Mouse (Mus musculus) CH12.LX (cell line): Measurements from ENCODE around the gene Rps6ka5. TPM values are rescaled to one million over a fixed set of nuclear protein-coding genes. Genes with fewer than 3 reads are reported as not detected.

Experiments
- DNase-seq: peaks from one replicate; pipeline ENCODE4 v3.0.0-alpha.2; 2013; ENCODE audit errors: extremely low read depth
- H3K27ac ChIP-seq: 2 replicates; pipeline ENCODE4 v1.5.1; 2012; ENCODE audit warnings: low read depth, mild to moderate bottlenecking, control low read depth, moderate library complexity; ENCODE audit not compliant: insufficient read depth
- H3K27me3 ChIP-seq: replicated peaks from 2 replicates; pipeline ENCODE3; 2012; ENCODE audit warnings: inconsistent platforms
- H3K36me3 ChIP-seq, 2 experiments: replicated peaks in 1 of 2; 2 replicates each; pipeline versions ENCODE3 to v1.6.1; 2012; ENCODE audit warnings: inconsistent platforms in 1 of 2, low read length in 1 of 2, mild to moderate bottlenecking in 1 of 2, mixed read lengths in 1 of 2, moderate library complexity in 1 of 2; ENCODE audit not compliant: control insufficient read depth in 1 of 2, insufficient read depth in 1 of 2
- H3K4me1 ChIP-seq, 2 experiments: 2 replicates each; pipeline ENCODE4 v1.6.1; 2012; ENCODE audit warnings: inconsistent platforms in 1 of 2, moderate library complexity in 1 of 2; ENCODE audit not compliant: insufficient read depth in 2 of 2, control insufficient read depth in 1 of 2
- H3K4me2 ChIP-seq: 2 replicates; pipeline ENCODE4 v1.6.1; 2012; ENCODE audit warnings: low read depth, mild to moderate bottlenecking, control low read depth; ENCODE audit not compliant: poor library complexity, insufficient read depth, severe bottlenecking
- H3K4me3 ChIP-seq, 3 experiments: fragments of 150-350 bp in 1 of 3; sonication (generic) in 1 of 3; replicated peaks in 1 of 3; 2 replicates each; pipeline versions ENCODE3 to v1.5.1; 2011 to 2012; ENCODE audit warnings: low read depth in 2 of 3, low read length in 2 of 3, mild to moderate bottlenecking in 2 of 3, moderate library complexity in 2 of 3, control low read depth in 1 of 3, improper control_type of control experiment in 1 of 3, inconsistent platforms in 1 of 3, mixed read lengths in 1 of 3; ENCODE audit not compliant: poor library complexity in 1 of 3
- H3K79me2 ChIP-seq: replicated peaks from 2 replicates; pipeline ENCODE4 v1.6.1; 2012; ENCODE audit warnings: mild to moderate bottlenecking, moderate library complexity; ENCODE audit not compliant: control insufficient read depth, poor library complexity, insufficient read depth, severe bottlenecking; ENCODE audit errors: extremely low read depth
- H3K9ac ChIP-seq: 2 replicates; pipeline ENCODE4 v1.6.1; 2012; ENCODE audit warnings: low read depth, mild to moderate bottlenecking, control low read depth, moderate library complexity; ENCODE audit not compliant: insufficient read depth
- H3K9me3 ChIP-seq: replicated peaks from 2 replicates; pipeline ENCODE3; 2012; ENCODE audit warnings: low read length, inconsistent platforms, mixed read lengths
- BHLHE40 ChIP-seq: IDR thresholded peaks from 2 replicates; pipeline ENCODE4 v1.6.1; 2011; ENCODE audit warnings: mild to moderate bottlenecking, low read depth, low read length, improper control_type of control experiment
- CHD2 ChIP-seq: IDR thresholded peaks from 2 replicates; pipeline ENCODE4 v1.6.1; 2011; ENCODE audit warnings: low read length, improper control_type of control experiment
- CTCF ChIP-seq, 2 experiments: IDR thresholded peaks in 1 of 2; conservative IDR thresholded peaks in 1 of 2; 2 replicates each; pipeline ENCODE4 v1.5.1; 2011 to 2012; ENCODE audit warnings: low read depth in 2 of 2, low read length in 2 of 2, improper control_type of control experiment in 1 of 2, inconsistent platforms in 1 of 2, mild to moderate bottlenecking in 1 of 2, moderate library complexity in 1 of 2
- ELF1 ChIP-seq: IDR thresholded peaks from 2 replicates; pipeline ENCODE4 v1.6.1; 2014; ENCODE audit warnings: low read depth, mild to moderate bottlenecking, inconsistent platforms, low read length, improper control_type of control experiment
- EP300 ChIP-seq: IDR thresholded peaks from 2 replicates; pipeline ENCODE4 v1.6.1; 2011; ENCODE audit warnings: low read length, improper control_type of control experiment
- GABPA ChIP-seq: IDR thresholded peaks from 2 replicates; pipeline ENCODE4 v1.6.1; 2012; ENCODE audit warnings: low read depth, low read length, improper control_type of control experiment, inconsistent platforms; ENCODE audit not compliant: insufficient replicate concordance
- HCFC1 ChIP-seq: IDR thresholded peaks from 2 replicates; pipeline ENCODE4 v1.6.1; 2012; ENCODE audit warnings: low read depth, mild to moderate bottlenecking, inconsistent platforms, low read length, improper control_type of control experiment
- IRF4 ChIP-seq: IDR thresholded peaks from 2 replicates; pipeline ENCODE4 v1.6.1; 2014; ENCODE audit warnings: low read depth, mild to moderate bottlenecking, inconsistent platforms, low read length, improper control_type of control experiment
- JUN ChIP-seq: IDR thresholded peaks from 2 replicates; pipeline ENCODE4 v1.6.1; 2011; ENCODE audit warnings: low read depth, mild to moderate bottlenecking, low read length, improper control_type of control experiment, moderate library complexity; ENCODE audit not compliant: insufficient read depth
- KAT2A ChIP-seq: IDR thresholded peaks from 2 replicates; pipeline ENCODE4 v1.6.1; 2012; ENCODE audit warnings: low read length, improper control_type of control experiment, inconsistent platforms; ENCODE audit not compliant: insufficient replicate concordance
- MAFK ChIP-seq: IDR thresholded peaks from 2 replicates; pipeline ENCODE4 v1.6.1; 2011; ENCODE audit warnings: low read length, improper control_type of control experiment; ENCODE audit not compliant: insufficient replicate concordance
- MAX ChIP-seq: IDR thresholded peaks from 2 replicates; pipeline ENCODE4 v1.6.1; 2011; ENCODE audit warnings: low read length, improper control_type of control experiment
- MAZ ChIP-seq: IDR thresholded peaks from 2 replicates; pipeline ENCODE4 v1.6.1; 2012; ENCODE audit warnings: low read depth, mild to moderate bottlenecking, inconsistent platforms, low read length, improper control_type of control experiment, moderate library complexity
- MEF2A ChIP-seq: IDR thresholded peaks from 2 replicates; pipeline ENCODE4 v1.6.1; 2014; ENCODE audit warnings: low read depth, mild to moderate bottlenecking, inconsistent platforms, low read length, improper control_type of control experiment, borderline replicate concordance
- MYC ChIP-seq: IDR thresholded peaks from 2 replicates; pipeline ENCODE4 v1.6.1; 2011; ENCODE audit warnings: low read depth, mild to moderate bottlenecking, improper control_type of control experiment, low read length
- NRF1 ChIP-seq: IDR thresholded peaks from 2 replicates; pipeline ENCODE4 v1.6.1; 2014; ENCODE audit warnings: low read depth, mild to moderate bottlenecking, inconsistent platforms, low read length, improper control_type of control experiment, moderate library complexity
- POLR2A ChIP-seq: IDR thresholded peaks from 2 replicates; pipeline ENCODE4 v1.6.1; 2011; ENCODE audit warnings: low read depth, mild to moderate bottlenecking, improper control_type of control experiment, low read length
- POLR2AphosphoS2 ChIP-seq: IDR thresholded peaks from 2 replicates; pipeline ENCODE4 v1.6.1; 2011; ENCODE audit warnings: low read depth, low read length, improper control_type of control experiment
- RAD21 ChIP-seq: IDR thresholded peaks from 2 replicates; pipeline ENCODE4 v1.6.1; 2011; ENCODE audit warnings: low read depth, mild to moderate bottlenecking, low read length, improper control_type of control experiment, moderate library complexity
- RCOR1 ChIP-seq: conservative IDR thresholded peaks from 2 replicates; pipeline ENCODE4 v1.6.1; 2012; ENCODE audit warnings: low read depth, mild to moderate bottlenecking, inconsistent platforms, low read length, improper control_type of control experiment
- SIN3A ChIP-seq: IDR thresholded peaks from 2 replicates; pipeline ENCODE4 v1.6.1; 2012; ENCODE audit warnings: low read length, improper control_type of control experiment, inconsistent platforms
- SMC3 ChIP-seq: IDR thresholded peaks from 2 replicates; pipeline ENCODE4 v1.6.1; 2011; ENCODE audit warnings: low read depth, low read length, improper control_type of control experiment
- TBP ChIP-seq: conservative IDR thresholded peaks from 2 replicates; pipeline ENCODE4 v1.6.1; 2011; ENCODE audit warnings: low read depth, low read length, improper control_type of control experiment
- TCF12 ChIP-seq: IDR thresholded peaks from 2 replicates; pipeline ENCODE4 v1.6.1; 2014; ENCODE audit warnings: low read depth, mild to moderate bottlenecking, inconsistent platforms, low read length, improper control_type of control experiment
- UBTF ChIP-seq: IDR thresholded peaks from 2 replicates; pipeline ENCODE4 v1.6.1; 2012; ENCODE audit warnings: low read depth, mild to moderate bottlenecking, inconsistent platforms, low read length, improper control_type of control experiment, moderate library complexity
- USF1 ChIP-seq: IDR thresholded peaks from 2 replicates; pipeline ENCODE4 v1.6.1; 2014; ENCODE audit warnings: low read depth, mild to moderate bottlenecking, inconsistent platforms, low read length, improper control_type of control experiment
- USF2 ChIP-seq: conservative IDR thresholded peaks from 2 replicates; pipeline ENCODE4 v1.6.1; 2011; ENCODE audit warnings: low read depth, low read length, improper control_type of control experiment
- ZKSCAN1 ChIP-seq: IDR thresholded peaks from 2 replicates; pipeline ENCODE4 v1.6.1; 2012; ENCODE audit warnings: low read depth, inconsistent platforms, low read length, improper control_type of control experiment, borderline replicate concordance
- ZNF384 ChIP-seq: IDR thresholded peaks from 2 replicates; pipeline ENCODE4 v1.6.1; 2012; ENCODE audit warnings: low read depth, low read length, improper control_type of control experiment, inconsistent platforms
- dilution Hi-C: fragments of 300-500 bp; cut with MboI; formaldehyde crosslinking; loops from 2 replicates; pipeline ENCODE4 v1.14.3; 2020; ENCODE audit warnings: low sequenced_read_pairs; ENCODE audit not compliant: extremely low pct_unique_long_range_greater_than_20kb, extremely low pct_ligation_motif_present
- in situ Hi-C: fragments of 300-500 bp; cut with MboI; formaldehyde crosslinking; loops from 3 replicates; pipeline ENCODE4 v1.14.3; 2019; ENCODE audit warnings: low sequenced_read_pairs, low pct_ligation_motif_present, low pct_unique_long_range_greater_than_20kb, mixed read lengths
- polyA plus RNA-seq: library from polyadenylated mRNA; unstranded; fragments of >175 nt; gene quantifications from 2 replicates; pipeline ENCODE4 v1.2.1, GENCODE M21; 2012; ENCODE audit warnings: low read depth; ENCODE audit not compliant: insufficient read length
- total RNA-seq, 2 experiments: library from RNA; depleted of rRNA; stranded (reverse); fragments of 300-350 nt in 1 of 2; fragments of >200 nt in 1 of 2; gene quantifications; 2 replicates each; pipeline ENCODE4 v1.2.3; 2012 to 2014

Gene Rps6ka5
- total and polyA plus RNA-seq, 3 experiments, result 2.9 to 6.2 (median 4.8) TPM

DNA sequence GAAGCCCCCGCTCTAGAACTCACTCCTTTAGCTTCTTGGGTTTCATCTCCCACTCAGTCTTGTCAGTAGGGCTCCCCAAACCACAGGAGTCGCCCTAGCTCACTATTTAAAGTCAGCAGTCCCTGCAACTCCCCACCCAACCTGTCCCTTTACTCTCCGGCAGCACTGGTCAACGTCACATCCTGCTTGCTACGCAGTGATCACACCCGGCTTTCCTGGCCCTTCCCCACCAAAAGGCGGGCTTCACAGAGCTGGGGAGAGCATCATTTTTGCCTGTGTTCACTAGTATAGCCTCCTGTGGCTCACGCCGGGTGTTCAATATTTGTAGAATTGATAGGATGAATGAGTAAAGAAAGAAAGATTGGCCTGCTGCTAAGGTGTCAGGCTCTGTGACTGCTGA lies 209.4 kb downstream of the Rps6ka5 start:
- Histone ChIP-seq H3K79me2 (peaks cover 2% of the 10 kb centered on the region; the same call in 1 of the 2 replicates), H3K4me3 (no peak overlapping the region), H3K9me3 (no peaks in the 10 kb centered on the region), H3K27me3 (no peaks in the 10 kb centered on the region), H3K4me1 (peaks cover 11 to 22% of the 10 kb centered on the region in 2 experiments), H3K9ac (no peak overlapping the region), H3K4me2 (no peak overlapping the region), H3K27ac (no peak overlapping the region), H3K36me3 (peaks cover 0 to 42% of the 10 kb centered on the region in 2 experiments)
- dilution Hi-C loops (no loop called here), in situ Hi-C loops (no loop called here)
- no peak for DNase-seq
- no peak for TF ChIP-seq RCOR1
- no peak for TF ChIP-seq KAT2A
- no peak for TF ChIP-seq POLR2A
- no peak for TF ChIP-seq BHLHE40
- no peak for TF ChIP-seq UBTF
- TF ChIP-seq CHD2, result no peak
- no peak for TF ChIP-seq EP300
- TF ChIP-seq MEF2A, result no peak
- TF ChIP-seq ZNF384, result no peak
- no peak for TF ChIP-seq TBP
- no peak for TF ChIP-seq CTCF (conservative IDR thresholded peaks at IDR 0.05 in 1 of 2, IDR thresholded peaks at IDR 0.05 in 1 of 2; ENCODE audit: low read depth in 2 of 2, low read length in 2 of 2)
- TF ChIP-seq POLR2AphosphoS2, result no peak
- no peak for TF ChIP-seq ELF1
- TF ChIP-seq IRF4, result no peak
- TF ChIP-seq MYC, result no peak
- no peak for TF ChIP-seq GABPA
- no peak for TF ChIP-seq MAFK
- TF ChIP-seq USF1, result no peak
- TF ChIP-seq MAX, result no peak

DNA sequence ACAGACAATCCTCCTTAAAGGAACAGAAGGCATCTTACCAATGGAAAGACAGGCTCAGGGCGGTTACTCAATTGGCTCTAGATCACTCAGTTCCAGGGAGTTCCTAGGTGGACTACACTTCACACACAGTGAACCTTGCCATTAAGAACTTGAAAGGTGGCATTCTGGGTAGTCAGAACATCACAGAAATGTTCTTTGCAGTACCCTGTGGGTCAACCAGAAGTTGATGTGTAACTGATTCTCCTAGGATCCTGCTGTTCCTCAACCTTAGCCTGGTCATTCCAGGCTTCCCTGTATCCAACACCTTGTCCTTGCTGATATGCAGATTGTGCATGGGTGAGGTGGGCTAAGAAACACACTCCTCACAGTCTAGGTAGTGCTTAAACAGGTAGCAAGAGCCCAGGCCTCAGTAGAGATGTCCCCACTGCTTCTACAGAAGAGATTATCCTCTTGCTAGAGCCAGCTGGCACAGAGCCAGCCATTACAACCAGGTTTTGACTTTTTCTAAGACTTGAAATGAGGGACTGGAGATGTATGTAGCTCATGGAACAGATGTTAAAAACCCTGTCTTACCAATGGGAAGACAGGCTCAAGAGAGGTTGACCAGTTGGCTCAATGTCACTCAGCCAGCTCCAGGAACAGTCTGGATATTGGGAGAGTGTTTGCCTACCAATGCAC lies 210.5 kb downstream of the Rps6ka5 start:
- Histone ChIP-seq H3K36me3 (peaks cover 0 to 48% of the 10 kb centered on the region in 2 experiments), H3K9ac (no peak overlapping the region), H3K27me3 (no peaks in the 10 kb centered on the region), H3K4me2 (no peak overlapping the region), H3K9me3 (no peaks in the 10 kb centered on the region), H3K4me3 (no peak overlapping the region), H3K4me1 (peaks cover 11 to 22% of the 10 kb centered on the region in 2 experiments), H3K79me2 (peaks cover 2% of the 10 kb centered on the region; the same call in 1 of the 2 replicates), H3K27ac (no peak overlapping the region)
- in situ Hi-C loops, result no loop called here
- dilution Hi-C loops, result no loop called here
- no peak for DNase-seq
- TF ChIP-seq SMC3 (no peak), EP300 (no peak), MAZ (no peak), SIN3A (no peak), NRF1 (no peak), ZKSCAN1 (no peak), CHD2 (no peak), CTCF (conservative IDR thresholded peaks at IDR 0.05 in 1 of 2, IDR thresholded peaks at IDR 0.05 in 1 of 2; ENCODE audit: low read depth in 2 of 2, low read length in 2 of 2) (no peak), RAD21 (no peak), TCF12 (no peak), JUN (no peak), HCFC1 (no peak), USF1 (no peak), BHLHE40 (no peak), MYC (no peak), USF2 (no peak), POLR2AphosphoS2 (no peak), RCOR1 (no peak)
